Mouse (Mus musculus): ENCODE measurements around the gene Tnnt2. TPM values are rescaled to one million over a fixed set of nuclear protein-coding genes. Genes with fewer than 3 reads are reported as not detected.

Gene Tnnt2
- polyA plus RNA-seq, 2 experiments from 2014 or later: 0.46 to 0.83 TPM

DNA sequence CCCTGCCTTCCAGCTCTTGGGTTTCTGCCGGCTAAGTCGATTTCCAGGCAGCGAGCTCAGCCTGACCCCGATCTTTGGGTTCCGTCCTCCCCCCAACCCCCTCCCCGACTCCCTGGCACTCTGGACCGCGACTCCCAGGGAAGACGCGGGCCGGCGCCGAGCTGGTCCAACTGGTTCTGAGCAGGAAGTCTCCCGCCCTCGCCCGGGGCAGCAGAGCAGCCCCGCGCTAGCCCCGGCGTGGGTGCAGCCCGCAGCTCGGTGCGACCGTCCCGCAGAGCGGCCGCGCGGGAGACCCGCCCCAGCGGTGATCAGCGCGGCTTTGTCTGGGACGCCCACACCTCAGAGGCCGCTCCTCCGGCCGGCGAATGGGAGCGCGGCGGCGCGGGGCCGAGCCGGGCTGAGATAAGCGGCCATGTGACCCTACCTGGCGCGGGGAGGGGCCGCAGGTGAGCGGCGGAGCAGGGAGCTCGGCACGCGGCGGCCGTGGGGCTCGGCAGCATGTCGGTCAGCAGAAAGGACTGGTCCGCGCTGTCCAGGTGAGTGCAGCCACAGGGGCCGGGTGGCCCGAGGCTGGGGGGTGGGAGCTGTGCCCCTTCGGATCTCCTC is 17.6 kb upstream of the Tnnt2 start, which contains the start of gene Lad1:
Gene Lad1, plus strand, starts transcription at position 118 of the 606 bp plus-strand sequence.
- peak; percentile 31 for ATAC-seq

DNA sequence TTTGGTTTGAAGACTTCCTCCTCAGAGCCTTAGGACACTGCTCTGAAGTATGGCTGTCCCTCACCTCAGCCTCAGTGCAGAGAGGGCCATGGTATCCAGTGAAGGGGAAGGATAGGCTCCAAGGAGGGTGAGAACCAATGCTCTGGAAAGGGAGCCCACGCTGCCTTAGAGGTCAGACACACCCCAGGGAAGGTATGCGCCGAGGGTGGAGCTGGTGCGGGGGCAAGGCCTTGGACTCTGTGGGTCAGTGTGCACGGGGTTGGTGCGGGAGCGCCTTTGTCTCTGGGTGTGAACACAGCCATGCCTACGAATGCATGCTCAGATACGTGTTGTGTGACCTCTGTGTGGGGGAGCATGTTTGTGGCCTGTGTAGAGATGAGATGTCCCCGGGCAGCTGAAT is 16.1 kb upstream of the Tnnt2 start:
- no peak for ATAC-seq

DNA sequence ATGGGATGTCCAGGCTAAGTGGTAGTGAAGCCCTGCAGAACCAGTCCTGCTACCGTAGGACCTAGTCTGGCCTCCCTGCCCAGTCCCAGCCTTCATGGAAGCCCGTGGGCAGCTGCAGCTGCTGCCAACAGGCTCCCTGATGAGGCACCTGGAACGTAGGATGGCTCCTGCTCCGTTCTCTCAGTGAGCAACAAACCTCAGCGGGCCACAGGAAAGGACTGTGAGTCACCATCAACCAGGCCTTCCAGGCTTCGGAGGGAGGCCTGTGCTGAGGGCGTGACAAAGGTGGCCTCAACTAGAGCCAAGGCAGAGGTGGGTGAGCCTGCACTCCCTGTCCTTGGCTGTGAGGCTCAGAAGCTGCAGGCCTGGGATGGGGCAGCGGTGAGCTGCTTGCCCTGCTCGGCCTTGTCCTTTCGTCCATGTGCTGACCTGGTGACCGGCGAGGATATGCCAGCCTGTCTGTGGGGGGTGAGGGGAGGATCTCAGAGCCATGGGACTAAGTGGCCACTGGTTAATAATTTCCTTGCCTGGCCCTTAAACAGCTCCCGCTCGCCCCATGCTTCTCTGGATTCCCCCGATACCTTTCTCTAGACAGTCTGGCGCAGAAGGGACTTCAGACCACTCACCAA is 15.3 kb upstream of the Tnnt2 start:
- no peak for ATAC-seq

DNA sequence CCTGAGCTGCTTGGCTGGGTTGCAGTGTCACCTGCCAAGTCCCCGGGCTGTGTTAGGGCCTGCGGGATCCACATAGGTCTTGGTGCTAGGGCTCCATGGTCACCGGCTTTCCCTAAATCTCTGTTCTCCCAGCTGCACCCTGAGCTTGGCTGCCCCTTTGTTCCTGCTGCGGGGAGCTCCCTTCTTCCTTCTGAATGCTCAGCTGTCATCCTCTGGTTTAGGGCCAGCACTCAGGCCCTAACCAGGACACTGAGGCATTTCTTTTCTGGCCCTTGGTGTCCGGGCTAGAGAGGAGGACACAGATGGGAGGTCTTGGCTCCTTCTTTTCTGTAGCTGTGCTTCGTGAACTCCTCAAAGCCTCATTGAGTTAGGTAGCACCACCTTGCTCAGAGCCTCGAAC is 14.4 kb upstream of the Tnnt2 start:
- ATAC-seq: no peak

DNA sequence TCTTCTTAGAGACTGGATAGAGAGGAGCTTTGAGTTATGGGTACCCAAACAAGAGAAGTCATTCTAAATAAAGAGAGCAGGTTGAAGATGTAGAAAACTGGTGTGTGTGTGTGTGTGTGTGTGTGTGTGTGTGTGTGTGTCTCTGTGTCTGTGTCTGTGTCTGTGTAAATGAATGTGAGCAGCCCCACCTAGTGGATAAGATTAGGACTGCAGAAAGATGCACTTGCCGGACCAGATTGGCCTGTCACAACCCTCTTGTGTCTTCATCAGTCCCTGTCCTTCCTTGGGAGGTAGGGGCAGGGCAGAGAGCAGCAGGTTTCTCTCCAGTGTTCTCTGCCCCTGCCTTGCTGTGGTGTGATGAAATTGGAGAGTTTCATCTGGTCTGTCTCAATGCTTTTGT is 7.2 kb upstream of the Tnnt2 start:
- ATAC-seq: peak; percentile 54

DNA sequence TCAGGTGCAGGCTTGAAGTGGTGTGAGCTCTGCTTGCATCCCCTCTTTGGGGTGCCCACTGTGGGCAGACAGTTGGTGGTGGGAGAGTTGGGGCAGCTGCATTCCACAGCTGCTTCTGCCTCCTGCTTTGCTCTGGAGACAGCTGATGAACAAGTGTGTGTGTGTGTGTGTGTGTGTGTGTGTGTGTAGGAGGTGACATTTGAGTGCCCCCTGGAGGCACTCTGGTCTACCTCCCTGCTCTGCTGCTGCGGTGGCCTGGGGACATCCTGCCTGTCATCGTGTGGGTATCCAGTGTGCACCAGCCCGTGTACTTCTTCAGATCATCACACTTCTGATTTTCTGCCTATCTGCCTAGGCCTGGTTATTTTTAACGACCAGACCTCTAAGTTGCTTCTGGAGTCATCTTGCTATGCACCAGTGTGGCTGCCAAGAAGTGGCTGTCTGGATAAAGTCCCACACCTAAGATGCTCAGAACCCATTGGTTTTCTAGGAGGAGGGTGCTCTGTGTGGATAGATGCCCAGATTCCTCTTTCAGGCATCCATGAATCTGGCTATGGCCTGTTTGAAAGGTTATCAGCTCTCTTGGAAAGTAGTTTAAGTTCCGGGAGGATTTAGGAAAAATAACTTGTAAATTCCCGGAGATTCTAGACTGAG is 1.8 kb upstream of the Tnnt2 start:
- ATAC-seq: no peak

DNA sequence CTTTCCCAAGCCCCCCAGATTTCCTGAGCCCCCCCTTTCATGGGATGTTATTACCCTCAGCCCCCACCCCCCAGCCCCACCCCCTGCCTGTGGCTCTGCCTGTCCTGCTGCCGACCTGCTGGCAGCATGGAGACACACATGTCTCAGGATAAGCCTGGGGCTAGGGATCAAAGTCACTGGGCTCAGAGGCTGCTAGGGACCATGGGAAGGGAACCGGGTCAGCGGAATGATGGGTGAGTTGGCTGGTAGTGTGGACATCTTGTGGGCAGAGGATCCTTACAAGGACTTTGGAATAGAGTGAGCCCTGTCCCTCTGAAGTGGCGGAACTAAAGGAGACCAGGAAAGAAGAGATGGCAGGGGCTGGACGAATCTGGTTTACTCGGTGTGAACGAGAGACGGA is 1.2 kb upstream of the Tnnt2 start:
- no peak for ATAC-seq

DNA sequence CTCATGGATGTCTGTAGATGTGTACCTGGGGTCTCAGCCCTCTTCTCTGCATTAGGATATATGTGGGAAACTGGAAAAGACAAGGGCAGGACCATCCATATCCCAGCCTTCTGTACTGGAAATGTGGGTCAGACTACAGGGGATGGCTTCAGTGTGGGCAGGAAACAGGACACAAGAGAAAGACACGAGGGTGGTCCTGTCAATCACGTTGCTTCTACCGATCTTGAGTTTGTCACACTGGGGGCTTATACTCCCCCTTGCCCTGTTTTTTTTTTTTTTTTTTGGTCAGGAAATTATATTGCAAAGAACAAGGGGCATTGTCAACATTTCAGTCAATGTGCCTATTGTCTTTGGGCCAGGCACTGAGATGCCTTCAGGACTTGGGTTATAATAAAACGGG is 2.5 kb downstream of the Tnnt2 start:
- ATAC-seq: no peak

DNA sequence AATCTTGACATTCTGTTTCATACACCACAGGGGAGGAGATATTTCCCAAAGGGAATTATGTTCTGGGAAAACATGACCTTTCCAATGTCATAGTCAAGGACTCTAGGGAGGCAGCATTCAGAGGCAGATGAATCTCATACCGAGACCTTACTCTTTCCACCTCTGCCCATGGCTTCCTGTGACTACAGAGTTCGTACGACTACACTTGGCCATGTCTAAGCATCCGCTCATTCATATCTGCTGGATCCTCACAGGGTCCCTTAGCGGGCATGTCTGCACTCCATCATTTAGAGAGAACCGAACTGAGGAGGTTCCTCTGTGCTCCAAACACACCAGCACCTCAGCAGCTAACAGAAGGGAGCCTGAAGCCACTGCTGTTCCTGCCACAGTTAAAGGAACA is 2.9 kb downstream of the Tnnt2 start:
- ATAC-seq: no peak

DNA sequence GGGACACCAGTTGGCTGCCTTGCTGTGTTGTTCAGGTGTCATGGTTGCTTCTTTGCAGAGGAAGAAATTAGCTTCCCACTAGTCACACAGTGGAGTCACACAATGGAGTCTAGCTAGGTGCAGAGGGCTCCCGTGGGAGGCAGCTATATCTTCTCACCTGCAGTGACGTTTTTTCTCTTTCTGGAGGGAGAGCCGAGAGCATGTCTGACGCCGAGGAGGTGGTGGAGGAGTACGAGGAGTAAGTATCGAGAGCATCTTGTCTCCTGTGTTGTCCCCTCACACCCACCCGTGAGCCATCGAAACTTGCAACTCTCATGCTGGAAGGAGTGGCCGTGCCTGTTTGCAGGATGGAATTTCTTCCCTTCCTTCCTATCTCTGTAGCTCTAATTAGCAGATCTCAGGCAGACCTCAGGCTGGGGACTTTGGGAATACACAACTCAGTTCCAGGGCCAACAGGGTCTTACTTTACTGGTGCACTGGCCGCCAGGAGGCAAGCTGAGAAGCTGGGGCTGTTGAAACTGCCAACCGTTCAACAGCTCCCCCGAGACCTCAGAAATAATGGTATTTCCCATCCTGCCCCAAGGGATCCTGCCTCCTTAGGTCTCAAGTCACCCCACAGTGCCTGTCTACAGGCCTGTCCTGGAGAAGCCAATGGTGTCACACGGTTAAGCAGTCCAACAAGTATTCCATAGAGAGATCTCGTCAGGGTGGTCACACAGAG is 4.7 kb downstream of the Tnnt2 start:
- ATAC-seq: no peak

DNA sequence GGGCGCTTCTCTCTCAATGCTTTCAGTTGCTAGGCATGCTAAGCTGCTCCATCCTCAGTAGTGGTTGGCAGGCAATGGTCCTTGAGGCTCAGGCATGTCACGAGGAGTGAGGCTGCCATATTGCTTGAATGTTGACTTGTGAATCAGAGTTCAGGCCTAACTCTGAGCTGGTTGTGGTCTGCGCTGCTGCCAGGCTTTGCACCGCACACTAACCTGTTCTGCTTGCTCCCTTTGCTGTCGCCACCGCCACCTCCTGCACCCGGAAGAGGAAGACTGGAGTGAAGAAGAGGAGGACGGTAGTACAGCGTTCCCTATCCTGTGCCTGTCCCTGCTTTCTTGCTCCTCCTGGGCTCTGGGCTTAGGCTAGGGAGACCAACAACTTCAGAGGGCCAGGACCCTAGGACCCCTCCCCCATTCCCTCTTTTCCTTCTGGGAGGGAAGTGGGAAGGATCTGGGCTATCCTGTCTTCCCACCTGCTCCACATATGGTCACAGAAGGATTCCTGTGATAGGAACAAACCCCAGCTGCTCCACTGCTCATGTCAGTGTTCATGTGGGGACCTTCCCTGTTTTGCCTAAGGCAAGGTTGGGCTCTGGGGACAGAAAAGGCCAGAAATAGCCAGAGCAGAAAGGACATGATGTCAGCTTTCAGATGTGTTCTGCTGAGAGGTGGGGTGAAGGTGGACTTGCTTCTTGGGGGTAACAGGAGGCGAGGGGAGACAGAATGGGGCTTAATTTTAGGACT is 7.5 kb downstream of the Tnnt2 start:
- no peak for ATAC-seq

DNA sequence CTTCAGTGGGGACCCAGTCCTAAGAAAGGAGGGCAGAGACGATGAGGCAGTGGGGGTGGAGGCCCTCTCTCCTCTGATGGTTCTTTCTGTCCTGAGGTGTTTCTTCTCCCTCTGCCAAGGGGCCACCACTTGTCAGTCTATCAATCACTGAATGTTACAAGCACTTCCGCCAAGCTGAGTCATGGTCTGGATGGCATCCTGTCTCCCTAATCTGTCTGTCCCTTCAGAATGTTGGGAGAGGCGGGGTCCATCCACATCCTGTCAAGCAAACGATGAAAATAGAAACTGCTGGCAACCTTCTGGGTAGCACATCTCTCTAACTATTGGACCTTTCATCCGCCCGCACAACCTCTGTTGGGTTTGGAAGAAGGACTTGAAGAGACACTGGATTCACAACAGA is 8.3 kb downstream of the Tnnt2 start:
- ATAC-seq: no peak

DNA sequence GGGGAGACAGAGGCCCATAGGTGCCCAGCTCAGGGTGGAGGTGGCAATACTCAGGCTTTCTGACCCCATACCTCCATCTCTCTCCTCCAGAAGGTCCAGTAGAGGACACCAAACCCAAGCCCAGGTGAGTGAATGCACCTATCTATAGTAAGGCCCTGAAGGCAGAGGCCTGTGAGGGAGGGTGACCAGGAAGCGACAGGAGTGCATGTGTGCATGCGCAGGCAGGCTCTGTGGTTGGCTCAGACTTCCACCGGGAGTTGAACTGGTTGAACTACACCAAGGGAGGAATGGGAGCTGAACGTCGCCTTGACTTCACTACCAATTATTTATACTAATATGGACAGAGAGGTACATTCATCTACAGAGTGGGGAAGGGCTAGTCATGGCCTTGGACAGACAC is 10.5 kb downstream of the Tnnt2 start:
- ATAC-seq: no peak

DNA sequence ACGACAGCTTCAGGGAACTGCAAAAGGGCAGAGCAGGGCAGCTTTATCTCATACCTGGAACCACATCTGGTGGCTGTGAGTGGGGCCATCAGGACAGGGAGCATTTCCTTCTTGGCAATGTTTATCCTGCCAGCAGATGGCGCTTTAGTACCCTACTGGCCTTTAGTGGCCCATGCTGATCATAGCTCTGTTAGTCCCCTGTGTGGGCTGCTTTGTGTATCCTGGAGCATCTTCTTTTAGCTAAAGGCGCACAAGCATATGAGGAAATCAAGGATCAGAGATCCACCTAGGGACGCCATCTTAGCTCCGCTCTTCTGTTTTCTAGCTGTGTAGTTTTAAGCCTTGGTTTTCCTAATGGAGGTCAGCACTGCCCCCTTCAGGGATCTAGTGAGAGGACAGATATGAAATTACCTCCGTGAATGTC is 11.0 kb downstream of the Tnnt2 start:
- no peak for ATAC-seq

DNA sequence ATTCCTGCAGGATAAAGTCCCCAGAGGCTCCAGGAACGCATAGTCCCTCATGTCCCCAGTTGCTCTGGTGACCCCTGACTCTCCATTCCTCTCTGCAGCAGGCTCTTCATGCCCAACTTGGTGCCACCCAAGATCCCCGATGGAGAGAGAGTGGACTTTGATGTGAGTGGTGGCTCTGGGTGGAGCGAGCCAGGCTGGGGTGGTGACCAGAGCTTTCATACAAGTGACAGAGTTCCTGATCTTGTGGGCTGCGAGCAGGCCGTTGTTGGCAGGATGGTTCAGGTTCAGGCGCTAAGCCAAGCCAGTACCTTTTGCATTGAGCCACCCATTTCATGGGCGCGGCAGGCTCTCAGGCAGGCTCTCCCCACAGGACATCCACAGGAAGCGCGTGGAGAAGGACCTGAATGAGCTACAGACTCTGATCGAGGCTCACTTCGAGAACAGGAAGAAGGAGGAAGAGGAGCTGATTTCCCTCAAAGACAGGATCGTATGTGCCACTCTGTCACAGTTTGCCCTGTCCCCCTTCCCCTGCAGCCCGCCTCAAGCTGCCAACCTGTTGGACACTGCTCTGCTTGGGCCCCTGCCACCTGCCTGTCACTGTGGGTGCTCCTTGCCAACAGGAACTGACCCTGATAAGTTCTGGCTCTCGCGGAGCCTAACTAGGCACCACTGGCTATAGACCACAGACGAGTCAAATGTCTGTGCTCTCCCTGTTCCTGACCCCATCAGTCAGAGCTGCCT is 11.6 kb downstream of the Tnnt2 start:
- ATAC-seq: no peak

DNA sequence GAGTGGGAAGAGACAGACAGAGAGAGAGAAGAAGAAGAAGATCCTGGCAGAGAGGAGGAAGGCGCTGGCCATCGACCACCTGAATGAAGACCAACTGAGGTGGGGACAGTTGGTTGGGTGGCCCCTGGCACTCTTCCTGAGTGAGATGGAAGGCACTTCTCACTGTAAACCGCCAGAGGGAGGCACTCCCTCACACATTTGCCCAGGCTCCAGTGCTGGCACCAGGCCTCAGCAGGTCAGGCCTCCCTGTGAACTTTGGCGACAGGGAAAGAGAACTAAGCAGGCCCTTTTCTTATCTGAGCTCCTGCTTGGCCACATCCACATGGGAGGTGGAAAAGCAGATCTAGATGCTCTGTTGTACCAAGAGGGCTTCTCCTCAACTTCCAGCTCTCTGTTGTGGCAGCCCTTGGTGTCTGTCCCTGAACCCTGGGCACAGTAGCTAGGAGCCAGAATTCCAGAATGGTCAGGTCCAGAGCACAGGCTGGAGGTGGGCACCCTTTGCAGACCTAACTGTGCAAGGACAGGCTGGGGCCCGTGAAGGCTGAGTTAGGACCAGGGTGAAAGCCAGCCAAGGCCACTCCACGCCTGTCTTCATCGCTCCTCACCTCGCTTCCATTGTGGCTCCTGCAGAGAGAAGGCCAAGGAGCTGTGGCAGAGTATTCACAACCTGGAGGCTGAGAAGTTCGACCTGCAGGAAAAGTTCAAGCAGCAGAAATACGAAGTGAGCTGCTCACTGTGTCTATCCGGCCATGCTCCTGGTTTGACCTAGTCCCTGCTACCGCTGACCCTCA is 14.8 kb downstream of the Tnnt2 start:
- no peak for ATAC-seq

DNA sequence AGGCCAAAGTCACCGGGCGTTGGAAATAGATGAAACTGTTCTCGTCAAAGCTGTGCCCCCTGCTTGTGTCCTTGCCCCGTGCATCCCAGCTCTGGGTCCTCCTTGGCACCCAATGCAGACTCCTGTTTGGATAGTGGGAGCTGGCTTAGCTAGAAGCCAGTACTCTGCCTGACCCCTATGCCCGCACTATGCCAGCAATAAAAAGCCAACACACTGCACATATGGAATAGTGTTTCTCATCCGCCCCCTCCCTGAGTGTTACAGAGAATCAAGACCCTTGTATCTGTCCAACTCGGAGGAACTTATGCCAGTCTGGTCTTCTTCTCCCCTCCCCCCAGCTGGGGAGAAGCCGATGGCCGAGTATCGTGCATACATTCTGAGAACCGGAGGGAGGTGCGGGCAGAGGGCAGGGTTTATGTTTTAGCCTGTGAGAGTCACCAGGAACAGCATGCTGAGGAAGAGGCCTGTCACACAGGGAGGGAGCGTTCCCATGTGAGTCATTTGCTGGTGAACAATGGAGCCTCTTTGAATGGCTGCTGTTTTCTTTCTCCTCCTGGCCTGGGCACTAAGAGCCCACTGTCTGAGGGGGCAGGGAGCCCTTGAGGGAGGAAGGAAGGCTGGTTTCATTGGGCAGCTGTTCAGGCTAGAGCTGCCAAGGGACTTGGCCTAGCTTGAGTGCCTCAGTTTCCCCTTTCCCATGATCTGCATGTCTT is 16.0 kb downstream of the Tnnt2 start:
- ATAC-seq: no peak

DNA sequence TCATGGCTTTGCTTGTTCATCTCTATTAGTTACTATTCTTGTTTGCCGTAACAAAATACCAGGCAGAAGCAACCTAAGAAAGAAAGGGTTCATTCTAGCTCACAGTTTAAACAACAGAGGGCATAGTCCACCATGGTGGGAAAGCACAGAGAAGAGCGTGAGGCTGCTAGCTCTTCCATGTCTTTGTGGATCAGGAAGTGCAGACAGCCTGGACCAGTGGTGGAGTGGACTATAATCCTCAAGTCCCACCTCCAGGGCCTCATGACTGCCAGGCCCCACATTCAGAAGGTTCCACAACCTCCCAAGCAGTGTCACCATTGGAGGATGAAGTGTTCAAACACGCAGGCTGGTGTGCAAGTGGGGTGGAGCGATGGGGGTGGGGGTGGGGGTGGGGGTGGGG is 17.0 kb downstream of the Tnnt2 start:
- no peak for ATAC-seq

DNA sequence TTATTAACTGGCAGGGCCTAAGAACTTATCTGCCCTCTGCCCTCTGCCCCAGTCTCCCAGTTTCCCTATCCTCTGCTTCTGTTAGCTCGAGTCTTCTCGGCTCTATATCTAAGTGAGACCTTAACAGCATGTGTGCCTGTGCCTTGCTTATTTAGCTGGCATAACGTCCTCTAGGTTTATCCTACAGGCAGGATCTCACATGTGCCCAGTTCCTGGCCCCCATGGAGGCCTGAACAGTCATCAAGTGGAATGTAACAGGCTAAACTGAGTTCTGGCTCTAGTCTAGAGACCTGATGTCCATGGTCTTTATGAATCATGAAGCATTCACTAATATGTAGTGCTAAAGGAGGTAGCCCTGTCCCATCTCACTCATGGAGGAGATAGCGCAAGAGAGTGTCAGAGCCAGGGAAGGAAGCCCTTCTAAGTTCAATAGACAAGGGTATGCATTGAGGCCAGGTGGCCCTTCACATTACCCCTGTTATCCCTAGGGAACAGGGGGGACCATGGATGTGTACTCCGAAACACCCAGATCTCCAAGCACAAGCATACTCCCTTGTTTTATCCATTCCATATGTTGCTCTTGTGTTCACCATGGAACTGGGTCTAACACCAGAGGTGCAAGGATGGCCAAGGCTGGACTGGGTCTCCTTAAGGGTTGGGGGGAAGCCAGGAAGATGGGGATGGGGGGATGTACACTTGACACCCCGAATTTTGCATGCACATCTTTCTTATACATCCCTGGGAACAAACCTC is 18.6 kb downstream of the Tnnt2 start:
- no peak for ATAC-seq

DNA sequence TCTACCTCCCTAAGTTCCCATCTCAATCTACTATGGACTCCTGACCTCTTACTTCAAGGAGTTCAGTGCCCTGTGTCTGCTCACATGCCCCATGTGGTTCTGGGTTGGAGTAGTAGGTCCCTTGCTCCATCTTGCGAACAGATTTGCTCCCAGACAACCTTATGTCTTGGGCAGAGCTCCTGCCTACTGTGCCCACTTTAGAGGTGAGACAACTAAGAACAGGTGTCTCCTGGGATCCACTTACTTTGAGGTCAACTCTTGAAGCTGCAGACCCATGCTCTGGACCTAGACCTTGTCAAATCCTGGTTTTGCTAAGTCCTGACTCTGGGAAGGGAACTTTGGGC is 19.2 kb downstream of the Tnnt2 start:
- ATAC-seq: no peak
